In genomic region chr15:101066920-101067696, GRCm38 (mm10) we compare ENCODE assay signal across 11 mouse cellular contexts. TPM values are rescaled to one million over a fixed set of nuclear protein-coding genes. Genes with fewer than 3 reads are reported as not detected.
DNase-seq lines count a peak whose midpoint lies in the region; ATAC-seq and TF ChIP-seq lines count a peak whose summit lies in the region.
"Had no signal": no experiment of that assay in that cellular context is flagged by ENCODE, and none has a peak within 500 bp of the region (broad histone marks: within the 10 kb centered on the region; RNA-seq: fewer than 3 reads in every experiment).

No protein-coding gene starts in this region.

- in situ Hi-C loops in Patski (cut with MboI; ENCODE audit: low pct_unique_long_range_greater_than_20kb) = no loop called here

- H3K27me3 ChIP-seq in forebrain, embryonic 11.5 days (ENCODE audit: control insufficient read depth, insufficient read depth, low read length) = no peaks in the 10 kb centered on the region
- H3K27me3 ChIP-seq in forebrain, postnatal 0 days (ENCODE audit: insufficient read depth, low read length) = no peaks in the 10 kb centered on the region
- H3K27me3 ChIP-seq in Patski = no peaks in the 10 kb centered on the region
- no peaks in the 10 kb centered on the region for H3K27me3 ChIP-seq in hindbrain, embryonic 14.5 days (ENCODE audit: control insufficient read depth, insufficient read depth, low read length)
- H3K27me3 ChIP-seq in limb, embryonic 12.5 days = no peaks in the 10 kb centered on the region

- no peak for TF ChIP-seq CTCF in forebrain, postnatal 0 days (IDR thresholded peaks at IDR 0.05; ENCODE audit: low read depth)
- TF ChIP-seq CTCF in Patski (IDR thresholded peaks at IDR 0.05) = no peak

- no peaks in the 10 kb centered on the region for H3K36me3 ChIP-seq in forebrain, embryonic 11.5 days (ENCODE audit: control insufficient read depth, insufficient read depth, low read length)
- no peaks in the 10 kb centered on the region for H3K36me3 ChIP-seq in forebrain, postnatal 0 days (ENCODE audit: insufficient read depth)
- H3K36me3 ChIP-seq in hindbrain, embryonic 14.5 days (replicated peaks; ENCODE audit: control insufficient read depth, insufficient read depth) = no peaks in the 10 kb centered on the region
- H3K36me3 ChIP-seq in limb, embryonic 12.5 days = peaks cover 6% of the 10 kb centered on the region

- peak; percentile 70 for DNase-seq in forebrain, embryonic 11.5 days (ENCODE audit: low spot score)
- no peak for DNase-seq in forebrain, postnatal 0 days
- DNase-seq in Patski (ENCODE audit: low read depth, low spot score) = no peak
- DNase-seq in hindbrain, embryonic 14.5 days (ENCODE audit: low spot score) = no peak
- DNase-seq in layer of hippocampus, adult 9-10 months (ENCODE audit: low spot score) = no peak
- no peak for DNase-seq in layer of hippocampus, adult 9-11 months

- H3K4me1 ChIP-seq in forebrain, embryonic 11.5 days (replicated peaks; ENCODE audit: control insufficient read depth, insufficient read depth, low read length) = peaks cover 50% of the 10 kb centered on the region
- no peaks in the 10 kb centered on the region for H3K4me1 ChIP-seq in forebrain, postnatal 0 days (ENCODE audit: insufficient read depth)
- peaks cover 50% of the 10 kb centered on the region for H3K4me1 ChIP-seq in hindbrain, embryonic 14.5 days (replicated peaks; ENCODE audit: control insufficient read depth, insufficient read depth, low read length)
- peaks cover 82% of the 10 kb centered on the region for H3K4me1 ChIP-seq in limb, embryonic 12.5 days (replicated peaks)

- peak overlapping the region; percentile 44 for H3K9ac ChIP-seq in forebrain, embryonic 11.5 days (ENCODE audit: low read length)
- H3K9ac ChIP-seq in forebrain, postnatal 0 days = no peak overlapping the region
- H3K9ac ChIP-seq in hindbrain, embryonic 14.5 days = no peak overlapping the region
- no peak overlapping the region; the same call in 1 of the 2 replicates for H3K9ac ChIP-seq in limb, embryonic 12.5 days (replicated peaks)

- H3K9me3 ChIP-seq in forebrain, embryonic 11.5 days (ENCODE audit: control insufficient read depth, low read length) = no peaks in the 10 kb centered on the region
- H3K9me3 ChIP-seq in forebrain, postnatal 0 days (ENCODE audit: low read length) = no peaks in the 10 kb centered on the region
- H3K9me3 ChIP-seq in hindbrain, embryonic 14.5 days (ENCODE audit: control insufficient read depth, low read length) = no peaks in the 10 kb centered on the region
- no peaks in the 10 kb centered on the region for H3K9me3 ChIP-seq in limb, embryonic 12.5 days

- CTCF ChIA-PET in Patski (lab: Charles Lee) = interaction anchor here (1.2 to 1.3 kb wide), 2 partner anchors 11 to 16 kb away, joined by 3 read pairs; partner anchors contain the start of gene Fignl2

- 5% methylated on average over 7 of the region's 9 CpGs for WGBS in forebrain, embryonic 11.5 days
- 24% methylated on average over 7 of the region's 9 CpGs for WGBS in forebrain, postnatal 0 days
- WGBS in hindbrain, embryonic 14.5 days = 4% methylated on average over 7 of the region's 9 CpGs
- 29% methylated on average over 7 of the region's 9 CpGs for WGBS in limb, embryonic 12.5 days

- H3K4me3 ChIP-seq in forebrain, embryonic 11.5 days (ENCODE audit: low read depth, low read length) = no peak overlapping the region
- H3K4me3 ChIP-seq in forebrain, postnatal 0 days (ENCODE audit: low read depth, low read length) = no peak overlapping the region
- no peak overlapping the region for H3K4me3 ChIP-seq in hindbrain, embryonic 14.5 days (replicated peaks; ENCODE audit: low read length)
- no peak overlapping the region for H3K4me3 ChIP-seq in limb, embryonic 12.5 days (replicated peaks)

- H3K27ac ChIP-seq in forebrain, embryonic 11.5 days (ENCODE audit: low read depth, low read length) = peak overlapping the region; percentile 74
- no peak overlapping the region for H3K27ac ChIP-seq in forebrain, postnatal 0 days (ENCODE audit: low read depth, low read length)
- H3K27ac ChIP-seq in hindbrain, embryonic 14.5 days = 0 out of 2 replicates have a peak overlapping the region, but pooled peaks have one; percentile 5
- H3K27ac ChIP-seq in limb, embryonic 12.5 days = peak overlapping the region; percentile 50; the same call in 1 of the 2 replicates

- ATAC-seq in forebrain, embryonic 11.5 days (replicated peaks; ENCODE audit: low FRiP score) = peak; percentile 77
- no peak for ATAC-seq in forebrain, postnatal 0 days
- ATAC-seq in Patski = peak; percentile 8
- no peak for ATAC-seq in hindbrain, embryonic 14.5 days (ENCODE audit: low FRiP score)
- ATAC-seq in limb, embryonic 12.5 days (ENCODE audit: insufficient number of reproducible peaks, insufficient read depth, low FRiP score, low TSS enrichment, low read depth) = no peak
- no peak for ATAC-seq in megakaryocyte progenitor cell, adult 5-6 weeks (replicated peaks; ENCODE audit: poor library complexity)

- H3K4me2 ChIP-seq in forebrain, embryonic 11.5 days (ENCODE audit: low read depth, low read length, severe bottlenecking) = 0 out of 2 replicates have a peak overlapping the region, but pooled peaks have one; percentile 15
- H3K4me2 ChIP-seq in forebrain, postnatal 0 days (ENCODE audit: low read depth) = no peak overlapping the region
- no peak overlapping the region for H3K4me2 ChIP-seq in hindbrain, embryonic 14.5 days (replicated peaks)
- H3K4me2 ChIP-seq in limb, embryonic 12.5 days = no peak overlapping the region

- POLR2A ChIA-PET in Patski (lab: Charles Lee) = interaction anchor here (0.7 kb wide), 1 partner anchor 13 kb away, joined by 3 read pairs; no protein-coding TSS in a partner anchor

RNA-seq across cellular contexts. Expression of gene Fignl2, which starts 11.3 kb away (rescaled TPM):
- 0.52 and 0.76 TPM in 2 replicates for polyA plus RNA-seq in forebrain, embryonic 11.5 days (2014; fragmentation: Nextera tagmentation; extraction: Ambion mirVana)
- 0.85 and 1.3 TPM in 2 replicates for total RNA-seq in forebrain, postnatal 0 days (2014; rRNA removed)
- polyA plus RNA-seq in forebrain, postnatal 0 days (2015; fragmentation: Nextera tagmentation; extraction: Ambion mirVana) = 0.06 TPM in 1 of 2 replicates, not detected in the other
- 5.7 TPM for polyA plus RNA-seq in Patski (2021)
- 0.16 and 0.17 TPM in 2 replicates for polyA plus RNA-seq in hindbrain, embryonic 14.5 days (2014; fragmentation: Nextera tagmentation; extraction: Ambion mirVana)
- polyA plus RNA-seq in limb, embryonic 12.5 days (2016; fragmentation: Nextera tagmentation; extraction: Ambion mirVana) = 0.38 and 0.56 TPM in 2 replicates
- not detected in 2 replicates for total RNA-seq in megakaryocyte progenitor cell, adult 5-6 weeks (2015)
- total RNA-seq in megakaryocyte progenitor cell, adult 5-6 weeks (2017) = under 0.01 TPM in 1 of 2 replicates, not detected in the other

RNA-seq across cellular contexts. Expression of gene Gm47841, which starts 19.9 kb away (rescaled TPM):
- not detected in 2 replicates for polyA plus RNA-seq in forebrain, embryonic 11.5 days (2014; fragmentation: Nextera tagmentation; extraction: Ambion mirVana)
- not detected in 2 replicates for total RNA-seq in forebrain, postnatal 0 days (2014; rRNA removed)
- not detected in 2 replicates for polyA plus RNA-seq in forebrain, postnatal 0 days (2015; fragmentation: Nextera tagmentation; extraction: Ambion mirVana)
- polyA plus RNA-seq in Patski (2021) = 0.08 TPM
- polyA plus RNA-seq in hindbrain, embryonic 14.5 days (2014; fragmentation: Nextera tagmentation; extraction: Ambion mirVana) = not detected in 2 replicates
- polyA plus RNA-seq in limb, embryonic 12.5 days (2016; fragmentation: Nextera tagmentation; extraction: Ambion mirVana) = not detected in 2 replicates
- total RNA-seq in megakaryocyte progenitor cell, adult 5-6 weeks (2015) = not detected in 2 replicates
- total RNA-seq in megakaryocyte progenitor cell, adult 5-6 weeks (2017) = not detected in 2 replicates
- total RNA-seq: monocyte, adult 5-6 weeks had no signal
- polyA plus RNA-seq: small intestine, adult 2 months had no signal

RNA-seq across cellular contexts. Expression of gene Ankrd33, which starts 48.4 kb away (rescaled TPM):
- polyA plus RNA-seq in forebrain, embryonic 11.5 days (2014; fragmentation: Nextera tagmentation; extraction: Ambion mirVana) = not detected in 2 replicates
- not detected in 2 replicates for total RNA-seq in forebrain, postnatal 0 days (2014; rRNA removed)
- not detected in 2 replicates for polyA plus RNA-seq in forebrain, postnatal 0 days (2015; fragmentation: Nextera tagmentation; extraction: Ambion mirVana)
- polyA plus RNA-seq in Patski (2021) = not detected
- polyA plus RNA-seq in hindbrain, embryonic 14.5 days (2014; fragmentation: Nextera tagmentation; extraction: Ambion mirVana) = not detected in 2 replicates
- polyA plus RNA-seq in limb, embryonic 12.5 days (2016; fragmentation: Nextera tagmentation; extraction: Ambion mirVana) = not detected in 2 replicates
- not detected in 2 replicates for total RNA-seq in megakaryocyte progenitor cell, adult 5-6 weeks (2015)
- not detected in 2 replicates for total RNA-seq in megakaryocyte progenitor cell, adult 5-6 weeks (2017)
- total RNA-seq: monocyte, adult 5-6 weeks had no signal
- polyA plus RNA-seq: limb, embryonic 14.5 days; small intestine, adult 2 months had no signal

Comparison
In these comparisons a context has a peak if more than half of its experiments do, and no peak if none do; other contexts are left out.
1. ATAC-seq: peak in forebrain, embryonic 11.5 days (single experiment) and Patski (single experiment); none in forebrain, postnatal 0 days (single experiment), hindbrain, embryonic 14.5 days (single experiment), limb, embryonic 12.5 days (single experiment) and megakaryocyte progenitor cell, adult 5-6 weeks (single experiment).